Mouse (Mus musculus): Measurements from ENCODE around the gene Tmem256.

GRCm38 (mm10) chr11:69872451-69872850, 34.1 kb downstream of the Tmem256 start:
- TF ChIP-seq POLR2A (IDR thresholded peaks at IDR 0.05; ENCODE audit: low read depth, low read length) (no peak), CTCF (IDR thresholded peaks at IDR 0.05; ENCODE audit: borderline replicate concordance, insufficient read depth, low read length) (no peak)

All from embryonic fibroblast, embryonic 13.5 days (primary cell).